Mouse (Mus musculus) bone marrow, adult 2 months (tissue): ENCODE results near the gene Cdc25b. TPM values are rescaled to one million over a fixed set of nuclear protein-coding genes. Genes with fewer than 3 reads are reported as not detected.

ENCODE experiments used
- H3K27ac ChIP-seq: fragments of 200-500 bp; 2 replicates; pipeline ENCODE4 v1.5.1; 2012; ENCODE audit warnings: low read depth, mild to moderate bottlenecking, control low read depth, inconsistent platforms, low read length; ENCODE audit not compliant: control insufficient read depth, poor library complexity, insufficient read depth
- H3K4me1 ChIP-seq: fragments of 200-500 bp; 2 replicates; pipeline ENCODE4 v1.6.1; 2011; ENCODE audit warnings: low read length; ENCODE audit not compliant: control insufficient read depth, insufficient read depth
- H3K4me3 ChIP-seq: fragments of 200-500 bp; replicated peaks from 2 replicates; pipeline ENCODE3; 2011; ENCODE audit warnings: mild to moderate bottlenecking, low read depth, low read length, control low read depth; ENCODE audit not compliant: control insufficient read depth
- CTCF ChIP-seq: fragments of 200-500 bp; IDR thresholded peaks from 2 replicates; pipeline ENCODE4 v1.5.1; 2011; ENCODE audit warnings: low read length, control low read depth; ENCODE audit not compliant: control insufficient read depth, insufficient read depth
- POLR2A ChIP-seq: fragments of 200-500 bp; IDR thresholded peaks from 2 replicates; pipeline ENCODE4 v1.6.1; 2011; ENCODE audit warnings: low read depth, mild to moderate bottlenecking, control low read depth, low read length, borderline replicate concordance; ENCODE audit not compliant: control insufficient read depth
- WGBS: fragments of 180-500 bp; shearing (Covaris S2); methylation state at CpG from one replicate; pipeline ENCODE4 v1.1.7; 2018; 5-methylcytosine and 5-hydroxymethylcytosine counted together
- polyA plus RNA-seq: library from polyadenylated mRNA; stranded (reverse); fragments of >200 nt; gene quantifications from 2 replicates; pipeline ENCODE4 v1.2.4, GENCODE M21; 2011; ENCODE audit warnings: low replicate concordance; ENCODE audit not compliant: missing spikeins, insufficient read depth, insufficient read length

Gene Cdc25b
- polyA plus RNA-seq, 1 experiment, result 179 TPM

- 76% methylated on average over 6 of the region's 6 CpGs for WGBS
- TF ChIP-seq CTCF (no peak), POLR2A (no peak)
- Histone ChIP-seq H3K4me3 (no peak overlapping the region), H3K4me1 (no peaks in the 10 kb centered on the region; the same call in 1 of the 2 replicates), H3K27ac (no peak overlapping the region)
Measured at GRCm38 (mm10) chr2:131167984-131168383, 18.8 kb upstream of the Cdc25b start.

DNA sequence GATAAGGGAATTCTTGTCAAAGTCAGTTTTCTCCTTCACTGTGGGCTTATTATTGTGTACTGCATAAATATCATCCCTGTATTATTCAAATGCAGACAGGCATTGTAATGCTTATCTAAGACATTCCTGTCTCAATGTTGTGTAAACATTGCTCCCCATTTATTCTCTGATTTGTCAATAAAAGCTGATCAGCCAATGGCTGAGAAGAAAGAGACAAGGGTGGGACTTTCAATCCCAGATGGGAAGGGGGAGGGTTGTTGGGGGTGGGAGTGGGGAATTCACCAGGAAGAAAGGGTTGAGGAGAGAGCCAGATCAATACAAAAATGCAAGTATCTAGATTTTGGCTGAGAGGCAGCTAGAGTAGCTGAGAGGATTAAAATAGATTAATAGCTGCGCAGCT lies 17.8 kb upstream of the Cdc25b start:
- TF ChIP-seq CTCF, result no peak
- TF ChIP-seq POLR2A, result no peak
- WGBS, result 92% methylated on average over 1 of the region's 1 CpGs
- no peaks in the 10 kb centered on the region; the same call in 1 of the 2 replicates for H3K4me1 ChIP-seq
- H3K27ac ChIP-seq, result no peak overlapping the region
- H3K4me3 ChIP-seq, result no peak overlapping the region

- 39% methylated on average over 9 of the region's 9 CpGs for WGBS
- H3K4me3 ChIP-seq, result no peak overlapping the region
Measured at GRCm38 (mm10) chr2:131170936-131171335, 15.8 kb upstream of the Cdc25b start.

DNA sequence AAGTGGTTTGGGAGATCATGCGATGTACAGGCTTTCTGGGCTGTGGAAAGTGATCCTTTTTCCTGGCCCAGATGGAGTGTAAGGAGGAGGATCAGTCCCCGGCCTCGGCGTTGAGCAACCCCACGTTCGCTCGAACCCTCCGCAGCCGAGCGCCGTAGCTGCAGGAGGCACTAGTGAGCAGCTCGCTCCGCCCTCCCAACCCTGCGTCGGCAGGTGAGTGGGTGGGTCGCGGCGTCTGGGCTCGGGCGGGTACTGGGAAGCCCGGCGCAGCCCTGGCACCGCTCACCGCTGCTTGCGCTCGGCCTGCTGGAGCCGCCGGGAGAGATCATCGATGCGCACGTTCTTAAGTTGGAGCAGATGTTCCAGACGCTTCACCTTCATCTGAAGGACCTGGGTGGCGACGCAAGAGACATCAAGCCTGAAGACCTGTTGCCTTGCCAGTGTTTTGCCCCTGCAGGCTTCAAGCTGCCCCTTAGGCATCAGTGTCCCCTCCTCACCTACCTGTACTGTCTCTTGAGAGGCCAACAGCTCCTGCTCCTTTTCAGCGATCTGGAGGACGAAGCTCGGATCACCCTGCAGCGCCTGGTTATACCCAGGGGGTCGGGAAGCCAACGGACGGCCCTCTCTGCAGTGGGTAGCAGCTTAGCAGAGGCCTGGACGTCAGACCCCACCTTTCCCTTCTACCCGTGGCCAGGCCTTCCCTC lies 15.2 kb upstream of the Cdc25b start:
- no peak overlapping the region; the same call in 1 of the 2 replicates for H3K27ac ChIP-seq
- WGBS, result 7% methylated on average over 43 of the region's 43 CpGs
- no peak overlapping the region for H3K4me3 ChIP-seq
- no peak for TF ChIP-seq POLR2A
- no peak for TF ChIP-seq CTCF
- H3K4me1 ChIP-seq, result no peaks in the 10 kb centered on the region; the same call in 1 of the 2 replicates

More at GRCm38 (mm10) chr2:131170936-131171335, 15.8 kb upstream of the Cdc25b start:
- H3K4me1 ChIP-seq, result no peaks in the 10 kb centered on the region; the same call in 1 of the 2 replicates
- TF ChIP-seq CTCF (no peak), POLR2A (no peak)
- H3K27ac ChIP-seq, result no peak overlapping the region

DNA sequence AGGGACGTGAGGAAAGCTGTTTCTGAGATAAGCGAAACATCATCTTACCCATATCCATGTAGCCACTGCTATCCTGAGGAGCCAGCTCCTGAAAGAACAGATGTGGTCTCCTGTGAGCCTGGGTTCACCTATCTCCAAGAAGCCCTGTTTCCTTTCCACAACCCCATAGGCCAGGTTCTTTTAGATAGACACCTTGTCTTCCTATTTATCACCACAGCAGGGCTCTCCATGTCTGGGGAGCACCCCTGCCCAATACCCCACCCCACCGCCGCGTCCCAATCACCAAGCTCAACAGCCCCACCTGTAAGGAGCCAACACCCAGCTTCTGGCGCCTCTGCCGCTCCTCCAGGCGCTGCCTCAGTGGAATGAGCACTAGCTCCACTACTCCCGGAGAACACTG lies 14.4 kb upstream of the Cdc25b start:
- TF ChIP-seq CTCF (no peak), POLR2A (no peak)
- no peak overlapping the region for H3K4me3 ChIP-seq
- 64% methylated on average over 9 of the region's 9 CpGs for WGBS
- no peak overlapping the region for H3K27ac ChIP-seq
- H3K4me1 ChIP-seq, result no peaks in the 10 kb centered on the region; the same call in 1 of the 2 replicates

DNA sequence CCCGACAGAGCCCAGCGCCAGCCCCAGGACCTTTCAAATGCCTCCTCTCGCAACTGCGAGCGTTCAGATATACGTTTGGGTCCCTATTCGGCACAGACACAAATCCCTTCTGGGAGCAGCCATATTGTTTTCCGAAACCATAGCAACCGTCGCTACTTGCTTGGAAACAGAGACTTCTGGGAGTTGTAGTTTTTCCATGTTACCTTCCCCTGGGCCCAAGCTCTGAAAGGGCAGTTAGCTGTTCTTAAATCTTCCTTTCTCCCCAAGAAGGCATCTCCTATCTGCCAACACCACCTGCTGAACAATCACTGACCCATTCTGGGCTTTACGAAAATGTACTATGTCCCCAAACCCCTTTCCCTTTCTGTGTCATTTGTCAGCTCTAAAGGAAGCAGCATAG lies 12.0 kb upstream of the Cdc25b start:
- TF ChIP-seq CTCF (no peak), POLR2A (no peak)
- 6% methylated on average over 11 of the region's 11 CpGs for WGBS
- peak overlapping the region; percentile 7 for H3K4me3 ChIP-seq
- H3K27ac ChIP-seq, result no peak overlapping the region
- H3K4me1 ChIP-seq, result peaks cover 4% of the 10 kb centered on the region

- H3K4me1 ChIP-seq, result peaks cover 4% of the 10 kb centered on the region
- WGBS, result 80% methylated on average over 3 of the region's 3 CpGs
- H3K27ac ChIP-seq, result no peak overlapping the region
- no peak overlapping the region for H3K4me3 ChIP-seq
- TF ChIP-seq POLR2A, result no peak
- TF ChIP-seq CTCF, result no peak
Measured at GRCm38 (mm10) chr2:131175286-131175944, 11.3 kb upstream of the Cdc25b start.

DNA sequence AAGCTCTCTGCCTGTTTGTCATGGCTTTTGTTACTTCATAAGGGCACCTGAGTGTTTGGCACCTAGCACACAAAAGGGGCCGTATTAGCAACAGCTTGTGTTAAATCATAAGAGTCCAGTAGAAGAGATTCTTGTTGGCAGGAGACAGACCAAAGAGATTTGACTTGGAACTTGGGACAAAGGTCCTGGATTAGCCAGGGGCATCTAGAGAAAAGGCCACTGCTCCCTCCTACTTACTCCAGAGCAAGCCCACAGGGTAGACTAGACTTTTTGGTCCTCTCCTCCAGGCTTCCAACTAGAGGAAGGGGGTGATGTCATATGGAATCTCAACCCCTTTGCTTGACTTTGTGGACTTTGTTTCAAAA lies 10.8 kb upstream of the Cdc25b start:
- no peak overlapping the region for H3K4me3 ChIP-seq
- 85% methylated on average over 1 of the region's 1 CpGs for WGBS
- no peak for TF ChIP-seq CTCF
- TF ChIP-seq POLR2A, result no peak
- peaks cover 4% of the 10 kb centered on the region for H3K4me1 ChIP-seq
- no peak overlapping the region for H3K27ac ChIP-seq

- no peak for TF ChIP-seq CTCF
- no peak for TF ChIP-seq POLR2A
- no peak overlapping the region for H3K4me3 ChIP-seq
- peaks cover 4% of the 10 kb centered on the region for H3K4me1 ChIP-seq
Measured at GRCm38 (mm10) chr2:131176491-131176890, 10.3 kb upstream of the Cdc25b start.

More at GRCm38 (mm10) chr2:131176491-131176890, 10.3 kb upstream of the Cdc25b start:
- WGBS, result 79% methylated on average over 5 of the region's 5 CpGs
- H3K27ac ChIP-seq, result no peak overlapping the region
